Mouse (Mus musculus): Measurements from ENCODE around the gene Erc1. TPM values are rescaled to one million over a fixed set of nuclear protein-coding genes. Genes with fewer than 3 reads are reported as not detected.

The Erc1 gene
- polyA plus RNA-seq (2014; fragmentation: Nextera tagmentation; extraction: Ambion mirVana), result 31.4 and 33.7 TPM in 2 replicates

DNA sequence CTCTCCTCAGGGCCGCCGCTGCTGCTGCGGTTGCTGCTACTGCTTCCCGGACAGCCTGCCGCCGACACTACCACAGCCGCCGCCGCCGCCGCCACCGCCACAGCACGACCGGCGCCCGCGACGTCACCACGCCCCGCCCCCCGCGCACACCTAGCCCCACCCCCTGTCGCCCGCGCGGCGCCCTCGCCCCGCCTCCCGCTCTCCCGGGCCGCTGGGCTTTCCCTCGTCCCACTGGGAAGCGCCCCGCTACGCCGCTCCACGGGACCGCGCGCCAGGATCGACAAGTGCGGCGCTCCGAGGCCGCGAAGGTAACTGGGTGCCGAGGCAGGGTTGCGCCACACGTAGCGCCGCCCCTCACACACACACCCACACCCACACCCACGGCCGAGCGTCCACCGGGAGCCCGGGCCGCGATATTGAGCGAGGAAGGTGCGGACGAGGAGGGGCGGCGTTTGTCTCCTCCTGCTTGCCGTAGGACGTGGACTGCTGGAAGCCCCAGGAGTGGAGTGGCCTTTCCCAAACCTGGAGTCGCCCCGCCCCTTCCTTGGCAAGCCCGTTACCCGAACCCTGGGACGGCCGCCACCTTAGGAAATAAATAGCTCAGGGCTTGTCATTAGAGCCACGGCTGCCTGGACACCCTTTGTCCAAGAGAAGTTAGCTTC, at the start of gene Erc1:
Gene Erc1, minus strand, starts transcription at position 134 of the 662 bp plus-strand sequence.
- ATAC-seq (replicated peaks; ENCODE audit: low FRiP score) (peak; percentile 94), DNase-seq (ENCODE audit: low spot score) (peak; percentile 98)
- H3K4me3 ChIP-seq (ENCODE audit: low read depth, low read length), result peak within 1 kb of the TSS; percentile 90
- peak within 1 kb of the TSS; percentile 94 for H3K27ac ChIP-seq (ENCODE audit: low read depth, low read length)
- H3K9me3 ChIP-seq (ENCODE audit: control insufficient read depth, low read length), result no peaks in the 10 kb centered on the region
- under 1% methylated on average over 68 of the region's 73 CpGs for WGBS
- H3K27me3 ChIP-seq (ENCODE audit: control insufficient read depth, insufficient read depth, low read length), result no peaks in the 10 kb centered on the region
- H3K9ac ChIP-seq (ENCODE audit: low read length), result peak within 1 kb of the TSS; percentile 91
- no peaks in the 10 kb centered on the region for H3K36me3 ChIP-seq (ENCODE audit: control insufficient read depth, insufficient read depth, low read length)
- H3K4me2 ChIP-seq (ENCODE audit: low read depth, low read length, severe bottlenecking), result peak within 1 kb of the TSS; percentile 70
- H3K4me1 ChIP-seq (replicated peaks; ENCODE audit: control insufficient read depth, insufficient read depth, low read length), result no peaks in the 10 kb centered on the region; the same call in 1 of the 2 replicates

DNA sequence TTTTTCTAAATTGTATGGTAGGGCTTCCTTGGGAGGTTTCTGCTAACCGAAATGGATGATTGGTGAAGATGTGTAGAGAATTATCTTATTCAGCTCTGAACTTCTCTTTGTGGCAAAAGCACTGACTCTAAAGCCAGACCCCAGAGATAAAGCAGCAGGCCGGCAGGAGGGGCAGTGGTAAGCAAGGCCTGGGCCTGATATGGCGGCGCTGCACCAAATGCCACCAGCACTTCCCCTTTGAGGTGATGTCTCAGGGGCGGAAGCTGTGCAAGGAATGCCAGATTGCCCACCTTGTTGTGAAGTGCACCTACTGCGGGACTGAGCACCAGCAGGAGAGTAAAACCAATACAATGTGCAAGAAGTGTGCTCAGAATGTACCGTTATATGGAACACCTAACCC, 44.7 kb upstream of the Erc1 start:
- Histone ChIP-seq H3K36me3 (ENCODE audit: control insufficient read depth, insufficient read depth, low read length) (no peaks in the 10 kb centered on the region), H3K4me1 (replicated peaks; ENCODE audit: control insufficient read depth, insufficient read depth, low read length) (no peaks in the 10 kb centered on the region), H3K4me3 (ENCODE audit: low read depth, low read length) (no peak overlapping the region), H3K9me3 (ENCODE audit: control insufficient read depth, low read length) (no peaks in the 10 kb centered on the region), H3K27me3 (ENCODE audit: control insufficient read depth, insufficient read depth, low read length) (no peaks in the 10 kb centered on the region), H3K9ac (ENCODE audit: low read length) (no peak overlapping the region), H3K4me2 (ENCODE audit: low read depth, low read length, severe bottlenecking) (no peak overlapping the region), H3K27ac (ENCODE audit: low read depth, low read length) (no peak overlapping the region)
- DNase-seq (ENCODE audit: low spot score), result no peak
- WGBS, result 89% methylated on average over 7 of the region's 7 CpGs
- no peak for ATAC-seq (replicated peaks; ENCODE audit: low FRiP score)

DNA sequence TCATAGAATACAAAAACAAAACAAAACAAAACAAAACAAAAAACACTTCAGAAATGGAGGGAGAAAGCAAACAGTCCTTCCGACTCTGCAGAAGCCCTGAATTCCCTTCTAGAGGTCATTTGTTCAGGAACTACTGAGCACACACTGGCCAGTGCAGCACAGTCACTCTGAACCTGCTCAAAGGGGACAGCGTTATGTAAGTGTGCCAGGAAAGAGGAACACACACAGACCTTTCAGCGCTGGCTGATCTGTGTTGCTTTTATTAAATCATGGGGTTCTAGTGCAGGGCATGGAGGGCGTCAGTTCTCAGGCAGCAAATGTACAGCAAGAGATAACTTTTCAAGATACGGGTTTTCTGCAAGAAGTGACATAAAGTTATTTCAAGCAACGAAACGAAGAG, 35.2 kb upstream of the Erc1 start:
- Histone ChIP-seq H3K4me1 (replicated peaks; ENCODE audit: control insufficient read depth, insufficient read depth, low read length) (no peaks in the 10 kb centered on the region), H3K36me3 (ENCODE audit: control insufficient read depth, insufficient read depth, low read length) (no peaks in the 10 kb centered on the region), H3K4me3 (ENCODE audit: low read depth, low read length) (no peak overlapping the region), H3K4me2 (ENCODE audit: low read depth, low read length, severe bottlenecking) (no peak overlapping the region), H3K27me3 (ENCODE audit: control insufficient read depth, insufficient read depth, low read length) (no peaks in the 10 kb centered on the region), H3K27ac (ENCODE audit: low read depth, low read length) (no peak overlapping the region), H3K9ac (ENCODE audit: low read length) (no peak overlapping the region), H3K9me3 (ENCODE audit: control insufficient read depth, low read length) (no peaks in the 10 kb centered on the region)
- ATAC-seq (replicated peaks; ENCODE audit: low FRiP score), result no peak
- WGBS, result 84% methylated on average over 7 of the region's 7 CpGs
- DNase-seq (ENCODE audit: low spot score), result no peak

DNA sequence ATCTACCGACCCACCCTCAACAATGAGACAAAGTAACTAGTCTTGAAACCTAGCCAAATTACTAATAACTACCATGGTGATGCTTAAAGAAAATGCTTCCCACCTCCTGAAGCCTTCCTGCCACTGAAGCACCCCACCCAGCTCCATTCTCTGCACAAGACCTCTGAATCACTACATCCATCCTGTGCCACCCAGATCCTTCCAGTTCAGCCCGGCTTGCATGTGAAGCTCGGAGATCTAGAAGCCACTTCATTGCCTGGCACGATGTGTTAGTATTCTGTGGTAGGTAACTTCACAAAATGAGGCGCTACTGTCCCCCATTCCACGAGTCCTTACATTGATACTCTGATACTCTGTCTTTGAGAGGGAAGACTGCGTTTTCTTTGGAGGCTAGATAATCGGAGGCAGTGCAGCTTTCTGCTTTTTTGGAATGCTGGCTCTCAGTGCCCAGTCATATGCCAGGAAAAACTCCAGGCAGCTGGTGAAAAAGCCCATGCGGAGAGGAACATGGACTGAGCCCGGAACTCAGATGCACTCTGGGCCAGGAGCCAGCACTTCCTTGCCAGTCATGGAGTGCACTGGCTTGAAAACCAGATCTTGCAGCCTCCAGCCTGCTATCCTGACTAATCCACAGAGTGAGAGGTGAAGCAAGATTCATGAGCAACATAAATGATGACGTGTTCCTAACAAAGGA, 16.5 kb upstream of the Erc1 start:
- 93% methylated on average over 11 of the region's 11 CpGs for WGBS
- no peaks in the 10 kb centered on the region for H3K4me1 ChIP-seq (replicated peaks; ENCODE audit: control insufficient read depth, insufficient read depth, low read length)
- H3K9me3 ChIP-seq (ENCODE audit: control insufficient read depth, low read length), result no peaks in the 10 kb centered on the region
- no peak overlapping the region for H3K4me2 ChIP-seq (ENCODE audit: low read depth, low read length, severe bottlenecking)
- no peak overlapping the region for H3K4me3 ChIP-seq (ENCODE audit: low read depth, low read length)
- no peak for ATAC-seq (replicated peaks; ENCODE audit: low FRiP score)
- no peak overlapping the region for H3K9ac ChIP-seq (ENCODE audit: low read length)
- H3K27me3 ChIP-seq (ENCODE audit: control insufficient read depth, insufficient read depth, low read length), result no peaks in the 10 kb centered on the region
- H3K36me3 ChIP-seq (ENCODE audit: control insufficient read depth, insufficient read depth, low read length), result no peaks in the 10 kb centered on the region
- DNase-seq (ENCODE audit: low spot score), result no peak
- H3K27ac ChIP-seq (ENCODE audit: low read depth, low read length), result no peak overlapping the region

DNA sequence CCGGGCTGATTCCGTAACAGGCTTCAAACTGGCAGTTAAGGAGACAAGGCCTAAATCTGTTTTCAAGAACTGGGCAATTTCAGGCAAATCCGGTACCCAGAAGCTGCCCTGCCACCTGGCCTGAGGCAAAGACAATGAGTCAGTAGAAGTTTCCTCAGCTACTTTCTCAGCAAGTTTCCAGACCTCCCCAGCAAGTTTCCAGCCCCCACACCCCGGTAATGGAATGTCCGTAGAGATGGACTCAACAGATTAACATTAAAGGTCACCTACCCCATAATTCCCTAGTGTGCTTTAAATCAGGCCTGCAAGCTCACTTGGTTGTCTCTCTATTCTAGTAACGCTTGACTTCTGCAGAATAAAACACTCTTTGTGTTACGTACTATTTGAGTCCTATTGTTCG, 13.6 kb upstream of the Erc1 start:
- Histone ChIP-seq H3K9ac (ENCODE audit: low read length) (no peak overlapping the region), H3K36me3 (ENCODE audit: control insufficient read depth, insufficient read depth, low read length) (no peaks in the 10 kb centered on the region), H3K27me3 (ENCODE audit: control insufficient read depth, insufficient read depth, low read length) (no peaks in the 10 kb centered on the region), H3K4me3 (ENCODE audit: low read depth, low read length) (no peak overlapping the region), H3K27ac (ENCODE audit: low read depth, low read length) (no peak overlapping the region), H3K4me1 (replicated peaks; ENCODE audit: control insufficient read depth, insufficient read depth, low read length) (no peaks in the 10 kb centered on the region), H3K9me3 (ENCODE audit: control insufficient read depth, low read length) (no peaks in the 10 kb centered on the region), H3K4me2 (ENCODE audit: low read depth, low read length, severe bottlenecking) (no peak overlapping the region)
- ATAC-seq (replicated peaks; ENCODE audit: low FRiP score) (no peak), DNase-seq (ENCODE audit: low spot score) (no peak)
- WGBS, result 37% methylated on average over 8 of the region's 8 CpGs

DNA sequence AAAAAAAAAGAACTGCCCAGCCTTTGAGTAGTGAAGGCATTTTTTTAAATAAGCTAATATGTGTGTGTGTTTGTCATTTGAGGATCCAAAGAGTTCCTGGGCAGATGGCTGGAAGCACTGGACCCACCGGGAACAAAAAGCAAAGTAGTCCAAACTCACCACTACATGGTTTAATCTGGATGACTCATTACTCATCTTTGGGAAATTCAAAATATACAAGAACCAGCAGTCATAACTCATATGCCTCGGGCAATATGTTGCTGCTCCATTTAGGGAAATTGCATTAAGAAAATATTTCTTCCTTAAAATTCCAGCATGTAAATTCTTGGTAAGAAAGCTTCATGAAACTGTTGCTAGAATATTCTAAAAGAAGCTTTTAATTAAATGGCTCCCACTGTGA, 12.3 kb upstream of the Erc1 start:
- WGBS, result 97% methylated on average over 2 of the region's 2 CpGs
- Histone ChIP-seq H3K9ac (ENCODE audit: low read length) (no peak overlapping the region), H3K4me3 (ENCODE audit: low read depth, low read length) (no peak overlapping the region), H3K27me3 (ENCODE audit: control insufficient read depth, insufficient read depth, low read length) (no peaks in the 10 kb centered on the region), H3K9me3 (ENCODE audit: control insufficient read depth, low read length) (no peaks in the 10 kb centered on the region), H3K4me2 (ENCODE audit: low read depth, low read length, severe bottlenecking) (no peak overlapping the region), H3K4me1 (replicated peaks; ENCODE audit: control insufficient read depth, insufficient read depth, low read length) (no peaks in the 10 kb centered on the region), H3K27ac (ENCODE audit: low read depth, low read length) (no peak overlapping the region), H3K36me3 (ENCODE audit: control insufficient read depth, insufficient read depth, low read length) (no peaks in the 10 kb centered on the region)
- DNase-seq (ENCODE audit: low spot score), result no peak
- ATAC-seq (replicated peaks; ENCODE audit: low FRiP score), result no peak

DNA sequence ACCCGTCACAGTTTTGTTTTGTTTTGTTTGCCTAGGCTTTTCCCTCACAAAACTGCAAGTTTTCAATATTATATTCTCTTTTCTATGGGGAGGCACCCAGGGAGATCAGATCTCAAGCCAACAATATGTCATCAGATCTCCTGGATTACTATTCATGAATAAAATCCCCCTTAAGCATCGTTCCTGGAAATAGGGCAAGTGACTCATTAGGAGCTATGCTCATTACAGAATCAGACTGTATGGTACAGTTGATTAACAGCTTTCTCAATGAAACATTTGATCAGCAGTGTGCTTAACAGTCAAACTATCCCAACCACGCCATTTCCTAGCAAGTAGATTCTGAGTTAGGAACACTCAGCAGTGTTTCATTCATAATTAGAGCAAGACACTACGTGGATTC, 7.5 kb upstream of the Erc1 start:
- ATAC-seq (replicated peaks; ENCODE audit: low FRiP score), result no peak

DNA sequence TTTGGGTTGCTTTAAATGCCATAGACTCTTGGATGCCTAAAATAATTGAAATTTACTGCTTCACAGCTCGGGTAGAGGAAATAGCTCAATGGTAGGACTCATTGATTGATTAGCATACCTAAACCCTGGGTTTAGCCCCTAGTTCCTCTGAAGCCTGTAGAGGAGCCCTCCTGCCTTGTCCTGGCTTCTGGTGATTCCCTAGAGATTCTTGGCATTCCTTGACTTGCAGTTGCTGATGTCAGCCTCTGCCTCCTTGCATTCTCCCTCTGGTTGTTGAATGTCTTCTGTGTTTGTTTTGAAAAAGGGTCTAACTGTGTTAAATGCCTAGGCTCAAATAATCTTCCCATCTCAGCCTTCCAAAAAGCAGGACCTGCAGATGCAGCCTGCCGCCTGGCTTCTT, 6.2 kb upstream of the Erc1 start:
- no peaks in the 10 kb centered on the region for H3K36me3 ChIP-seq (ENCODE audit: control insufficient read depth, insufficient read depth, low read length)
- H3K27ac ChIP-seq (ENCODE audit: low read depth, low read length), result no peak overlapping the region
- WGBS, result 55% methylated on average over 2 of the region's 2 CpGs
- ATAC-seq (replicated peaks; ENCODE audit: low FRiP score) (no peak), DNase-seq (ENCODE audit: low spot score) (no peak)
- H3K9me3 ChIP-seq (ENCODE audit: control insufficient read depth, low read length), result no peaks in the 10 kb centered on the region
- H3K27me3 ChIP-seq (ENCODE audit: control insufficient read depth, insufficient read depth, low read length), result no peaks in the 10 kb centered on the region
- no peak overlapping the region for H3K4me3 ChIP-seq (ENCODE audit: low read depth, low read length)
- no peak overlapping the region for H3K4me2 ChIP-seq (ENCODE audit: low read depth, low read length, severe bottlenecking)
- no peak overlapping the region for H3K9ac ChIP-seq (ENCODE audit: low read length)
- no peaks in the 10 kb centered on the region; the same call in 1 of the 2 replicates for H3K4me1 ChIP-seq (replicated peaks; ENCODE audit: control insufficient read depth, insufficient read depth, low read length)

More for the DNA sequence above, 7.5 kb upstream of the Erc1 start:
- Histone ChIP-seq H3K9ac (ENCODE audit: low read length) (no peak overlapping the region), H3K27me3 (ENCODE audit: control insufficient read depth, insufficient read depth, low read length) (no peaks in the 10 kb centered on the region), H3K36me3 (ENCODE audit: control insufficient read depth, insufficient read depth, low read length) (no peaks in the 10 kb centered on the region), H3K4me1 (replicated peaks; ENCODE audit: control insufficient read depth, insufficient read depth, low read length) (no peaks in the 10 kb centered on the region), H3K27ac (ENCODE audit: low read depth, low read length) (no peak overlapping the region), H3K4me3 (ENCODE audit: low read depth, low read length) (no peak overlapping the region), H3K4me2 (ENCODE audit: low read depth, low read length, severe bottlenecking) (no peak overlapping the region), H3K9me3 (ENCODE audit: control insufficient read depth, low read length) (no peaks in the 10 kb centered on the region)
- no peak for DNase-seq (ENCODE audit: low spot score)
- WGBS, result 85% methylated on average over 4 of the region's 4 CpGs

DNA sequence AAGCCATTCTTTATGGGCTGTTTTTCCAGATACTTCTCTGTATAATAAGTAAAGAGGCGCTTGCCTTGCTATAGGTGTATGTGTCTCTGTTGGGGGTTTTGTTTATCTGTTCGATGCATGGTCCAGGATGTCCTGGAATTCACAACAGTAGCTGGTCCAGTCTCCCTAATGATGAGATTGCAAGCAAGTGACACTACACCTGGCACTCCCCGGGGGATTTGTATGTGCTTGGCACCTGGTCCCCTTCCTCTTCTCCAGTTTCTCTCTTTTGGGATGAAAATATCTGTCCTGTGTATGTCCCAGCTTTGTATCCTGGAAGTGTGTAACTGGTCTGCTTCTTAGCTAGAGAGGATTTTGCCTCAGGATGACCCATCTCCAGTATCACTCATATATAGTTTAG, 1.9 kb upstream of the Erc1 start:
- Histone ChIP-seq H3K27me3 (ENCODE audit: control insufficient read depth, insufficient read depth, low read length) (no peaks in the 10 kb centered on the region), H3K4me3 (ENCODE audit: low read depth, low read length) (no peak overlapping the region), H3K9me3 (ENCODE audit: control insufficient read depth, low read length) (no peaks in the 10 kb centered on the region), H3K4me2 (ENCODE audit: low read depth, low read length, severe bottlenecking) (no peak overlapping the region), H3K36me3 (ENCODE audit: control insufficient read depth, insufficient read depth, low read length) (no peaks in the 10 kb centered on the region), H3K4me1 (replicated peaks; ENCODE audit: control insufficient read depth, insufficient read depth, low read length) (no peaks in the 10 kb centered on the region; the same call in 1 of the 2 replicates), H3K27ac (ENCODE audit: low read depth, low read length) (no peak overlapping the region), H3K9ac (ENCODE audit: low read length) (no peak overlapping the region)
- WGBS, result 97% methylated on average over 3 of the region's 3 CpGs
- no peak for DNase-seq (ENCODE audit: low spot score)
- ATAC-seq (replicated peaks; ENCODE audit: low FRiP score), result no peak

All from forebrain, embryonic 11.5 days (tissue).